Comparison of ENCODE assay signal across 9 mouse cellular contexts in the genomic region with DNA sequence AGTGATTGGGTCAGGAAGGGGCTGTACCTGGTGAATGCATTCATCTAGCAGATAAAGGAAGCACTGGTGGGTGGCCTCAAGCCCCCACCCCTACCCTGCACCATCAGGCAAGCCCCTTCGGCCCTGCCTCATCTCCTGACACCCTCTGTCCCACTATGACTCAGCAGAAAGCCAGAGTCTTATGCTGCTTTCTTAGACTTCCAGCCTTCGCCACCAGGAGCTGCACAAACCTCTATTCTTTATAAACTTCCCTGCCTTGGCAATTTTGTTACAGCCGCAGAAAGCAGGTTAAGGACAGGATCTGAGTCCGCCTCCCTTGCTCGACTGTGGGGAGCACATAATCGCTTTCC. TPM values are rescaled to one million over a fixed set of nuclear protein-coding genes. Genes with fewer than 3 reads are reported as not detected.
DNase-seq lines count a peak whose midpoint lies in the region; ATAC-seq and TF ChIP-seq lines count a peak whose summit lies in the region.
"Had no signal": no experiment of that assay in that cellular context is flagged by ENCODE, and none has a peak within 500 bp of the region (broad histone marks: within the 10 kb centered on the region; RNA-seq: fewer than 3 reads in every experiment).

No protein-coding gene starts in this region.

- H3K36me3 ChIP-seq in heart, embryonic 15.5 days: no peaks in the 10 kb centered on the region
- no peaks in the 10 kb centered on the region for H3K36me3 ChIP-seq in ES-E14 (ENCODE audit: control insufficient read depth, insufficient read depth, low read length, poor library complexity, severe bottlenecking)

- no peak overlapping the region for H3K4me2 ChIP-seq in heart, embryonic 15.5 days

- H3K4me1 ChIP-seq in heart, embryonic 15.5 days (replicated peaks): peaks cover 32% of the 10 kb centered on the region
- H3K4me1 ChIP-seq in ES-E14 (ENCODE audit: control insufficient read depth in 2 of 2, insufficient read depth in 2 of 2, low read length in 2 of 2, poor library complexity in 1 of 2): peaks cover 3 to 21% of the 10 kb centered on the region in 2 experiments; a peak in 2 of 4 replicates

- no peaks in the 10 kb centered on the region for H3K27me3 ChIP-seq in heart, embryonic 15.5 days

- DNase-seq in heart, postnatal 4 days: no peak
- DNase-seq in 3T3-L1 (ENCODE audit: low read depth, low spot score): peak; percentile 84
- DNase-seq in ES-E14 (ENCODE audit: low read depth, low spot score): peak; percentile 47
- no peak for DNase-seq in left cerebral cortex, adult 18-20 months (ENCODE audit: low spot score in 2 of 2)
- no peak for DNase-seq in embryo, embryonic 11 days
- no peak for DNase-seq in gastrocnemius, adult 8-10 months (ENCODE audit: low spot score in 2 of 2)

- peak overlapping the region; percentile 87 for H3K27ac ChIP-seq in heart, embryonic 15.5 days
- H3K27ac ChIP-seq in ES-E14 (ENCODE audit: insufficient read depth, low read depth, low read length, poor library complexity, severe bottlenecking): peak overlapping the region; percentile 41

- no peaks in the 10 kb centered on the region for H3K9me3 ChIP-seq in heart, embryonic 15.5 days (replicated peaks)
- no peaks in the 10 kb centered on the region for H3K9me3 ChIP-seq in ES-E14 (ENCODE audit: control insufficient read depth, insufficient read depth, low read depth, low read length)

- H3K4me3 ChIP-seq in heart, embryonic 15.5 days: no peak overlapping the region
- no peak overlapping the region for H3K4me3 ChIP-seq in ES-E14 (ENCODE audit: insufficient read depth in 1 of 2, low read depth in 1 of 2, low read length in 2 of 2, poor library complexity in 1 of 2, severe bottlenecking in 1 of 2)

- no peak overlapping the region for H3K9ac ChIP-seq in heart, embryonic 15.5 days
- H3K9ac ChIP-seq in ES-E14 (ENCODE audit: insufficient read depth, low read depth, low read length, poor library complexity, severe bottlenecking): no peak overlapping the region

- in situ Hi-C loops in ES-E14 (cut with MboI; ENCODE audit: low sequenced_read_pairs in 2 of 2, unreplicated experiment in 2 of 2): no loop called here

- 89% methylated on average over 6 of the region's 6 CpGs for WGBS in heart, embryonic 15.5 days

- ATAC-seq in heart, embryonic 15.5 days (replicated peaks; ENCODE audit: insufficient number of reproducible peaks, insufficient read depth, low FRiP score, low read depth): no peak
- ATAC-seq in granulocyte monocyte progenitor cell, adult 5-6 weeks (replicated peaks; ENCODE audit: poor library complexity, severe bottlenecking): peak; percentile 17
- ATAC-seq: forebrain, embryonic 14.5 days had no signal

TF ChIP-seq in ES-E14, 5 proteins besides CTCF, POLR2A, EP300 and RAD21:
- TF ChIP-seq ZNF384 (IDR thresholded peaks at IDR 0.05; ENCODE audit: low read depth, low read length) (no peak), HCFC1 (IDR thresholded peaks at IDR 0.05; ENCODE audit: borderline replicate concordance, insufficient read depth, low read length) (no peak), ZC3H11A (IDR thresholded peaks at IDR 0.05; ENCODE audit: borderline replicate concordance, low read depth, low read length) (no peak), MAFK (IDR thresholded peaks at IDR 0.05; ENCODE audit: insufficient read depth, low read depth, low read length) (peak; percentile 95), CHD2 (IDR thresholded peaks at IDR 0.05; ENCODE audit: low read depth, low read length) (no peak)
TF ChIP-seq in ES-E14: peak in this region for 1.

RNA-seq across cellular contexts. Expression of gene Tmprss6, which starts 18.0 kb away (rescaled TPM):
- polyA plus RNA-seq in heart, embryonic 15.5 days (2015; fragmentation: Nextera tagmentation; extraction: Ambion mirVana): 0.21 and 0.60 TPM in 2 replicates
- not detected for total RNA-seq in heart, postnatal 4 days (2021)
- 0.49 and 0.63 TPM in 2 replicates for total RNA-seq in ES-E14 (2012; rRNA removed)
- not detected in 2 replicates for total RNA-seq in granulocyte monocyte progenitor cell, adult 5-6 weeks (2014; fragmentation: Nextera tagmentation)
- total RNA-seq in granulocyte monocyte progenitor cell, adult 5-6 weeks (2017): not detected in 2 replicates
- total RNA-seq in left cerebral cortex, adult 18-20 months (2021): 1 to 10 TPM in 1 of 2 experiments, under 1 TPM in 1; 0.23 to 1.4 TPM
- total RNA-seq in gastrocnemius, adult 8-10 months (2022): under 1 TPM in 1 of 4 experiments, not detected in 3; 0.11 TPM

RNA-seq across cellular contexts. Expression of gene Kctd17, which starts 22.0 kb away (rescaled TPM):
- polyA plus RNA-seq in heart, embryonic 15.5 days (2015; fragmentation: Nextera tagmentation; extraction: Ambion mirVana): 19.1 and 28.5 TPM in 2 replicates
- total RNA-seq in heart, postnatal 4 days (2021): 10 to 100 TPM; 72.0 to 74.8 TPM
- total RNA-seq in ES-E14 (2012; rRNA removed): 24.7 and 28.0 TPM in 2 replicates
- 13.0 and 27.4 TPM in 2 replicates for total RNA-seq in granulocyte monocyte progenitor cell, adult 5-6 weeks (2014; fragmentation: Nextera tagmentation)
- total RNA-seq in granulocyte monocyte progenitor cell, adult 5-6 weeks (2017): 8.3 and 15.4 TPM in 2 replicates
- total RNA-seq in left cerebral cortex, adult 18-20 months (2021): 100 to 1,000 TPM; 313 to 338 TPM
- total RNA-seq in gastrocnemius, adult 8-10 months (2022): 10 to 100 TPM in 1 of 4 experiments, 1 to 10 TPM in 3; 5.9 to 10.3 (median 8.2) TPM

RNA-seq across cellular contexts. Expression of gene Mpst, which starts 44.2 kb away (rescaled TPM):
- 1.3 and 1.5 TPM in 2 replicates for polyA plus RNA-seq in heart, embryonic 15.5 days (2015; fragmentation: Nextera tagmentation; extraction: Ambion mirVana)
- 10 to 100 TPM; 21.9 to 24.9 TPM for total RNA-seq in heart, postnatal 4 days (2021)
- total RNA-seq in ES-E14 (2012; rRNA removed): 15.1 and 18.8 TPM in 2 replicates
- 8.4 and 9.1 TPM in 2 replicates for total RNA-seq in granulocyte monocyte progenitor cell, adult 5-6 weeks (2014; fragmentation: Nextera tagmentation)
- total RNA-seq in granulocyte monocyte progenitor cell, adult 5-6 weeks (2017): 26.2 and 30.2 TPM in 2 replicates
- total RNA-seq in left cerebral cortex, adult 18-20 months (2021): 10 to 100 TPM; 28.4 to 33.0 TPM
- 10 to 100 TPM; 58.9 to 65.3 (median 59.7) TPM for total RNA-seq in gastrocnemius, adult 8-10 months (2022)

RNA-seq across cellular contexts. Expression of gene Il2rb, which starts 44.7 kb away (rescaled TPM):
- polyA plus RNA-seq in heart, embryonic 15.5 days (2015; fragmentation: Nextera tagmentation; extraction: Ambion mirVana): 0.30 and 1.9 TPM in 2 replicates
- total RNA-seq in heart, postnatal 4 days (2021): under 1 TPM; 0.27 to 0.41 TPM
- 0.62 TPM in 1 of 2 replicates, not detected in the other for total RNA-seq in ES-E14 (2012; rRNA removed)
- total RNA-seq in granulocyte monocyte progenitor cell, adult 5-6 weeks (2014; fragmentation: Nextera tagmentation): not detected in 2 replicates
- total RNA-seq in granulocyte monocyte progenitor cell, adult 5-6 weeks (2017): not detected in 2 replicates
- total RNA-seq in left cerebral cortex, adult 18-20 months (2021): under 1 TPM in 1 of 2 experiments, not detected in 1; 0.28 TPM
- total RNA-seq in gastrocnemius, adult 8-10 months (2022): not detected
- polyA plus RNA-seq: forebrain, embryonic 14.5 days had no signal

RNA-seq across cellular contexts. Expression of gene Tst, which starts 44.7 kb away (rescaled TPM):
- polyA plus RNA-seq in heart, embryonic 15.5 days (2015; fragmentation: Nextera tagmentation; extraction: Ambion mirVana): 22.6 and 38.7 TPM in 2 replicates
- total RNA-seq in heart, postnatal 4 days (2021): 10 to 100 TPM; 16.9 to 20.1 TPM
- 14.9 and 22.4 TPM in 2 replicates for total RNA-seq in ES-E14 (2012; rRNA removed)
- total RNA-seq in granulocyte monocyte progenitor cell, adult 5-6 weeks (2014; fragmentation: Nextera tagmentation): 18.7 and 29.9 TPM in 2 replicates
- total RNA-seq in granulocyte monocyte progenitor cell, adult 5-6 weeks (2017): 12.6 and 16.5 TPM in 2 replicates
- total RNA-seq in left cerebral cortex, adult 18-20 months (2021): 10 to 100 TPM; 31.6 to 33.8 TPM
- 10 to 100 TPM; 19.1 to 25.8 (median 22.3) TPM for total RNA-seq in gastrocnemius, adult 8-10 months (2022)

Comparison
In these comparisons a context has a peak if more than half of its experiments do, and no peak if none do; other contexts are left out.
1. DNase-seq: peak in 3T3-L1 (single experiment) and ES-E14 (single experiment); none in heart, postnatal 4 days (single experiment), left cerebral cortex, adult 18-20 months (0 of 2), embryo, embryonic 11 days (single experiment) and gastrocnemius, adult 8-10 months (0 of 2).
2. RNA of gene Kctd17, which starts 22.0 kb away (total RNA-seq): 313 to 338 TPM in left cerebral cortex, adult 18-20 months; 72.0 to 74.8 TPM in heart, postnatal 4 days, 24.7 to 28.0 TPM in ES-E14, 8.3 to 27.4 TPM in granulocyte monocyte progenitor cell, adult 5-6 weeks and 5.9 to 10.3 TPM in gastrocnemius, adult 8-10 months; every median in the first group is over 4 times any median in the second.